Mouse (Mus musculus) kidney, embryonic 16.5 days (tissue): ENCODE results near the gene Yif1a. TPM values are rescaled to one million over a fixed set of nuclear protein-coding genes. Genes with fewer than 3 reads are reported as not detected.
A peak's percentile ranks its signal among the peaks of the same experiment; 100 is the strongest.

Source experiments
- ATAC-seq: fragments of 200-750 bp; cut with Nextera tagmentation; 2 replicates; pipeline ENCODE4 v1.8.0; 2017; ENCODE audit warnings: moderate TSS enrichment; ENCODE audit not compliant: low FRiP score, low TSS enrichment
- H3K27ac ChIP-seq: fragments of 300-500 bp; sonication (generic); 2 replicates; pipeline ENCODE4 v1.5.1; 2014; ENCODE audit warnings: low read length
- H3K27me3 ChIP-seq: fragments of 300-500 bp; sonication (generic); 2 replicates; pipeline ENCODE4 v1.6.1; 2014; ENCODE audit warnings: low read length, control low read depth, mixed read lengths; ENCODE audit not compliant: insufficient read depth
- H3K36me3 ChIP-seq: fragments of 300-500 bp; sonication (generic); 2 replicates; pipeline ENCODE4 v1.6.1; 2014; ENCODE audit warnings: low read length, control low read depth, mixed read lengths; ENCODE audit not compliant: insufficient read depth
- H3K4me1 ChIP-seq: fragments of 300-500 bp; sonication (generic); 2 replicates; pipeline ENCODE4 v1.6.1; 2014; ENCODE audit warnings: low read length, control low read depth, mixed read lengths; ENCODE audit not compliant: insufficient read depth
- H3K4me2 ChIP-seq: fragments of 300-500 bp; sonication (generic); replicated peaks from 2 replicates; pipeline ENCODE4 v1.6.1; 2014; ENCODE audit warnings: low read depth, low read length
- H3K4me3 ChIP-seq: fragments of 300-500 bp; sonication (generic); 2 replicates; pipeline ENCODE4 v1.5.1; 2014; ENCODE audit warnings: mild to moderate bottlenecking, low read length
- H3K9ac ChIP-seq: fragments of 300-500 bp; sonication (generic); replicated peaks from 2 replicates; pipeline ENCODE4 v1.6.1; 2014; ENCODE audit warnings: low read length
- H3K9me3 ChIP-seq: fragments of 300-500 bp; sonication (generic); 2 replicates; pipeline ENCODE4 v1.6.1; 2016; ENCODE audit warnings: low read length, control low read depth
- WGBS: fragments of 180-500 bp; shearing (Covaris S2); extraction: QIAGEN DNeasy Blood & Tissue Kit; methylation state at CpG from one replicate; pipeline ENCODE4 v1.1.7; 2014; 5-methylcytosine and 5-hydroxymethylcytosine counted together
- polyA plus RNA-seq: library from polyadenylated mRNA; unstranded; fragments of >200 nt; fragmentation: Nextera tagmentation; extraction: Ambion mirVana; gene quantifications from 2 replicates; pipeline ENCODE4 v1.2.1, GENCODE M21; 2015

Gene Yif1a
- polyA plus RNA-seq, 1 experiment from 2014 or later, result 122 TPM

DNA sequence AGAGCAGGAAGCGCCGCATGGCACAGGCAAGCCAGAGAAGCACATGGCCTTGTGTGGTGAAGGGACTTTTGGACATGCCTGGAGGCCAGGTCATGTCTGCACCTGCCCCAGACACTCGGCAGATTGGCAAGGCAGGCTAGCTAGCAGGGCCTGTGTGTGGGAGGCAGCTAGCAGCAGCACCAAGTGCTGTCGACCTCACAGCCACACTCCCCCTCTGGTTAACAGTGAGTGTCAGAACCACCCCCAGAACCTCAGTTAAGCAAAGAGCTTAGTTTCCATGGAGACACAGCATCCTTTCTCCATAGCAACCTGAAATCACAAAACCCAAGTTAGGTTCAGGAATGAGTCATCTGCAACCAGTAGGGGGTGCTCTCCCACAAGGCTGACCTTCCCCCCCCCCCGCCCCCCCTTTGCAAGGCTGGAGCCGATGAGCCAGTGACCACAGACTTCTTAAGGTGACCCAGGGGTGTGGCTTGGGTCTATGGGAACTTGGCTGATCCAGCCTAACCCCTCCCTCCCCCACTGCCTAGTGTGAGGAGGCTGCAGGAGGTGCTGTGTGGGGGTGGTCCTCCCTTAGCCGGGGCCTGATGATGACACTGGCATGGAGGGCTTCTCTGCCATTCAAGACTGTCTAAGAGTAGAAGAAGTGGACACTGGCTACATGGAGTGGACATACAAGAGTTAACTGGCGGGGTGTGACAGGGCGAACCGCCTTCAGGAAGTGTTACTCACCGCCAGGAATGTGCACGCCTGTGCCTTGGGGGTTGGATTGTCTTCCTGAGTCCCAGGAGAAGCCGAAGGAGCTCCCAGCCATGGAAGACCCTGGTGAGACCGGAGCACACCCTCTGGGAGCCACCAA lies 38.1 kb upstream of the Yif1a start, which contains the start of gene Rin1:
Rin1 (plus strand) TSS at position 435 of the 859 bp plus-strand sequence.
- Histone ChIP-seq H3K27ac (peak within 1 kb of the TSS; percentile 11; the same call in 1 of the 2 replicates), H3K36me3 (peaks cover 9% of the 10 kb centered on the region; the same call in 1 of the 2 replicates), H3K4me1 (peaks cover 31% of the 10 kb centered on the region), H3K4me2 (peak within 1 kb of the TSS; percentile 46), H3K9me3 (no peaks in the 10 kb centered on the region), H3K27me3 (peaks cover 7% of the 10 kb centered on the region; the same call in 1 of the 2 replicates), H3K9ac (peak within 1 kb of the TSS; percentile 51), H3K4me3 (peak within 1 kb of the TSS; percentile 43)
- peak; percentile 52 for ATAC-seq
- 14% methylated on average over 14 of the region's 14 CpGs for WGBS

DNA sequence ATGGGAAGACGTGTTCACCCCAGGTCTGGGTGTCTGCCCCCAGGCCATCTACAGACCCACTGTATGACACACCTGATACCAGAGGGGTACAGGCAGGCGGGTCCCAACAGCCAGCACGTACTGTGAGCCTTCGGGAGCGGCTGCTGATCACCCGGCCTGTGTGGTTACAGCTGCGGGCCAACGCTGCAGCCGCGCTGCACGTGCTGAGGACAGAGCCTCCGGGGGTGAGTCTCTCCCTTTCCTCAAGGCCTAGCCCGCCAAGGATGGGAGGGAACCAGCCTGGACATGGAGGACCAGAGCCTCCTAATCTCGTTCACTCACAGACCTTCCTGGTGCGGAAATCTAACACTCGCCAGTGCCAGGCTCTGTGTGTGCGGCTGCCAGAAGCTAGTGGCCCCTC lies 37.3 kb upstream of the Yif1a start:
- 9% methylated on average over 17 of the region's 17 CpGs for WGBS
- peak overlapping the region; percentile 46 for H3K4me2 ChIP-seq
- peaks cover 7% of the 10 kb centered on the region; the same call in 1 of the 2 replicates for H3K27me3 ChIP-seq
- peak overlapping the region; percentile 43 for H3K4me3 ChIP-seq
- H3K27ac ChIP-seq, result peak overlapping the region; percentile 11; the same call in 1 of the 2 replicates
- H3K9me3 ChIP-seq, result no peaks in the 10 kb centered on the region
- peaks cover 9% of the 10 kb centered on the region; the same call in 1 of the 2 replicates for H3K36me3 ChIP-seq
- peak; percentile 28 for ATAC-seq
- H3K4me1 ChIP-seq, result peaks cover 31% of the 10 kb centered on the region
- peak overlapping the region; percentile 51 for H3K9ac ChIP-seq

DNA sequence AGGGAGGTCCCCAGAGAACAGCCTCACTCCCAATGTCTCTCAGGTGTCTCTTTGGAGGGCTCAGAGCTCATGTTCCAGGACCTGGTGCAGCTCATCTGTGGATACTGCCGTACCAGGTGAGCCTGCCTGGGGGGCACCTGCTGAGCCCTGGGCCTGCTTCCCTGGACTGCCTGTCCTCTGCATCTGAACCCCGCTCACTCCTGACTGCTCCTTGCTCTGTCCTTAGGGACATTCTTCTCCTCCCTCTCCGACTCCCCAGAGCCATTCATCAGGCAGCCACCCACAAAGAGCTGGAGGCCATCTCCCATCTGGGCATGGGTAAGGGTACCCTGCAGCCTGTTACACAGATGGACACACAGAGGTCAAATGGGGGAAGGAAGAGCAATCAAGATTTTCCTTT lies 36.8 kb upstream of the Yif1a start:
- Histone ChIP-seq H3K4me1 (peaks cover 35% of the 10 kb centered on the region), H3K36me3 (peaks cover 9% of the 10 kb centered on the region; the same call in 1 of the 2 replicates), H3K27ac (peak overlapping the region; percentile 11; the same call in 1 of the 2 replicates), H3K4me2 (peak overlapping the region; percentile 46), H3K27me3 (peaks cover 7% of the 10 kb centered on the region; the same call in 1 of the 2 replicates), H3K4me3 (peak overlapping the region; percentile 43), H3K9ac (peak overlapping the region; percentile 51), H3K9me3 (no peaks in the 10 kb centered on the region)
- 44% methylated on average over 3 of the region's 3 CpGs for WGBS
- no peak for ATAC-seq

DNA sequence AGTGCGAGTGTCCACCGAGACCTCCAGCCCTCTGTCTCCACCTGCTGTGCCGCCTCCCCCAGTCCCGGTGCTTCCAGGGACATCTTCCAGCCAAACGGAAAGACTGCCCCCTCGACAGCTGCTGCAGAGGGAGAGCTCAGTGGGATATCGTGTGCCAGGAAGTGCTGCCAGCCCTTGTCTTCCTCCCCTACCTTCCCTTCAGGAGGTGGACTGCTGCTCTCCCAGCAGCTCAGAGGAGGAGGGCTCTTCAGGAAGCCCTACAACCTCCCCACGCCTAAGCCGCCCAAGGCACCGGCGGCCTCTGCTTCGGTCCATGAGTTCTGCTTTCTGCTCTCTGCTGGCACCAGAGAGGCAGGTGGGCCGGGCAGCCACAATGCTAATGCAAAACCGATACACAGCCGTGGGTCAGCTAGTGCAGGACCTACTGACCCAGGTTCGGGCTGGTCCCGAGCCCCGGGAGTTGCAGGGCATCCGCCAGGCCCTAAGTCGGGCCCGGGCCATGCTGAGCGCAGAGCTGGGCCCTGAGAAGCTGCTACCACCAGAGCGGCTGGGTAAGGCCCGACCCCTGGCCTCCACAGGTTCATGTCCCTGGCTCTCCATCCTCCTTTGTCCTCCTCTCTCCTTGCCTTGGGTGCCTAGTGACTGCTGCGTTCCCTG lies 36.0 kb upstream of the Yif1a start:
- H3K36me3 ChIP-seq, result peaks cover 7% of the 10 kb centered on the region; the same call in 1 of the 2 replicates
- H3K4me2 ChIP-seq, result peak overlapping the region; percentile 46
- no peak for ATAC-seq
- H3K9ac ChIP-seq, result no peak overlapping the region
- WGBS, result 23% methylated on average over 25 of the region's 25 CpGs
- peaks cover 7% of the 10 kb centered on the region; the same call in 1 of the 2 replicates for H3K27me3 ChIP-seq
- H3K27ac ChIP-seq, result no peak overlapping the region
- H3K4me3 ChIP-seq, result no peak overlapping the region
- no peaks in the 10 kb centered on the region for H3K9me3 ChIP-seq
- H3K4me1 ChIP-seq, result peaks cover 37% of the 10 kb centered on the region

DNA sequence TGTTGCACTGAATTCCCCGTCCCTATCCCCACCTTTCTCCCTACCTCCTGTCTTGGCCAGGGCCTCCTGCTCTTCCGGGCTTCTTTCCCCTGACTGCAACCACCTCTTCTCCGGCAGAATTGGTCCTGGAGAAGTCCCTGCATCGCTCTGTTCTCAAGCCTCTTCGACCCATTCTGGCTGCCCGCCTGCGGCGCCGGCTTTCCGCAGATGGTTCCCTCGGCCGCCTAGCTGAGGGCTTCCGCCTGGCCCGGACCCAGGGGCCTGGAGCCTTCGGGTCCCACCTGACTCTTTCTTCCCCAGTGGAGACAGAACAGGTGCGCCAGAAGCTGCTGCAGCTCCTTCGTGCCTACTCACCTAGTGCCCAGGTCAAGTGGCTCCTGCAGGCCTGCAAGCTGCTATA lies 35.5 kb upstream of the Yif1a start:
- no peak for ATAC-seq
- Histone ChIP-seq H3K4me2 (no peak overlapping the region), H3K27ac (no peak overlapping the region), H3K36me3 (peaks cover 4% of the 10 kb centered on the region; the same call in 1 of the 2 replicates), H3K4me3 (no peak overlapping the region), H3K9me3 (no peaks in the 10 kb centered on the region), H3K4me1 (peaks cover 39% of the 10 kb centered on the region), H3K27me3 (peaks cover 7% of the 10 kb centered on the region; the same call in 1 of the 2 replicates), H3K9ac (no peak overlapping the region)
- WGBS, result 67% methylated on average over 17 of the region's 17 CpGs

DNA sequence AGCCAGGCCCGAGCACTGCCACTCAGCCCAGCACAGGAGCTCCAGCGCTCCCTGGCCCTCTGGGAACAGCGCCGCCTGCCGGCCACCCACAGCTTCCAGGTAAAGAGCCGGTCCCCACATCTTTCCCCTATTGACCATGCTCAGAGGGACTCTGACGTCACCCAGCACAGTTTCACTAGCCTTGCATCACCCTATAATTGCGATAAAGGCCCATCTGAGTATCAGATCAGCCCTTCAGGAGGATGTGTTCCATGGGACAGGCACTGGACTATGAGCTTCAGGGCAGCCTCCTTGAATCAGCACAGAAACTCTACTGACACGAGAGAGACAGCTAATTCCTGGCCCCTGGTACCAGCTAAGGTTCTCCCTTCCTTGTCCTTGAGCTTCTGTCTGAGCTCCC lies 34.4 kb upstream of the Yif1a start:
- H3K36me3 ChIP-seq, result peaks cover 4% of the 10 kb centered on the region; the same call in 1 of the 2 replicates
- no peak overlapping the region for H3K9ac ChIP-seq
- no peak for ATAC-seq
- no peak overlapping the region for H3K4me2 ChIP-seq
- peaks cover 7% of the 10 kb centered on the region; the same call in 1 of the 2 replicates for H3K27me3 ChIP-seq
- WGBS, result 24% methylated on average over 9 of the region's 9 CpGs
- H3K27ac ChIP-seq, result no peak overlapping the region
- peaks cover 50% of the 10 kb centered on the region for H3K4me1 ChIP-seq
- no peak overlapping the region for H3K4me3 ChIP-seq
- no peaks in the 10 kb centered on the region for H3K9me3 ChIP-seq

DNA sequence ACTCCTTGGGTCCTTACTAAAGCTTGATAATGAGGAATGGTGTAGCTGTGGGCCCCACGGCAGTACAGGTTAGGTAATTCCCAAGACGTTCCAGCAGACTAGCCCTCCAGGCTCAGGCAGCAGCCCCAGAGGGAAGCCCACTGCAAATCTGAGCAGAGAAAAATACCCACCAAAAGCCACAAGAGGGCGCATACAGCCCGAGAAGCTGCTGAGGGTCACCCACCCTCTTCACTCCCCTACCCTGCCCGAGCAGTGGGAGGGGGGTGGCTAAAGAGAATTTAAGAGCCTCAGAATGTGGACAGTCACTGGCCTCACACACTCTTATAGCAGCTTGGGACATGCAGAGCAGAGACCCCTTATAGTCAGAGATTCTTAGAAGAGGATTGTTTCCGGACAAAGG lies 32.1 kb upstream of the Yif1a start:
- Histone ChIP-seq H3K9me3 (no peaks in the 10 kb centered on the region), H3K36me3 (no peaks in the 10 kb centered on the region), H3K4me1 (peaks cover 55% of the 10 kb centered on the region), H3K27me3 (peaks cover 7% of the 10 kb centered on the region; the same call in 1 of the 2 replicates), H3K27ac (no peak overlapping the region), H3K4me3 (peak overlapping the region; percentile 12; the same call in 1 of the 2 replicates), H3K4me2 (no peak overlapping the region), H3K9ac (no peak overlapping the region; the same call in 1 of the 2 replicates)
- peak; percentile 46; the same call in 1 of the 2 replicates for ATAC-seq
- WGBS, result 10% methylated on average over 6 of the region's 6 CpGs

DNA sequence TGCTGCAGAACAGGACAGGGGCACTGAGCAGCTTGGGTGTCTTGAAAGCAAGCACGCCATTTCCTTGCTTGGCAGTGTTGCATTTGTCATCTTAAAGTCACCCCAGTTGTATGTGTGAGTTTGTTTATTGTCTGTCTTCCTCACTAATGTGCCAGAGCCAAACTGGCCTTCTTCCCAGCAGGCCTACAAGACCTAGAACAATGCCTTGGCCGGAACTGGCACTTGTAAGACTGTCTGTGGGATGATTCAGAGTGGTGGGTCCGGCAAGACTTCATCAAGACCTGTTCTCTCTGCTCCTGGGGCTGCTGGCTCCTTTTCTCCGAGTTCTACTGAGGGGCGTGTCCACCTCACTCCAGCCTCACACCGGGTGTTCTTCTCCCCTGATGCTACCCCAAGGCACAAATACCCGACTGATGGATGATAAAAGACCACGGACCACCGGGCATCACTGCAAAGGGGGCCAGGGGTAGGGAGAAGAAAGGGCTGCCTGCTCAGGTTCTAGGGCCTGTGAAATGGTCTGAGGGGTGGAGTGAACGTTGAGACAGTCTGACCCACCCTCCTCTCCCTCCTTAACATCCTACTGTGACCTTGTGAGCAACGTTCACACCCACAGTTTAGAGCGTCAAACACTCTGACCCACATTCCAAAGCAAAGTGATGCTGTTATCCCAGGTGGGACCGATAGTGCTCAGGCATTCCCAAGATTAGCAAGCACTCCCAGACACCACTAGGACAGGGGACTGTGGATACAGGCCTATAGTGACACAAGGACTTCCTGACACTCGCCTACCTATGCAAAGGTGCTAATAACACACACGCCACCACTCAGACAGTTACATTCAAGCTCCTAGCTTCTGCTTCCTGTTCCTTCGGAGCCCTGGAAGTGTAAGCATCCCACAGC lies 30.2 kb upstream of the Yif1a start:
- Histone ChIP-seq H3K4me1 (peaks cover 44% of the 10 kb centered on the region), H3K4me3 (no peak overlapping the region), H3K9ac (no peak overlapping the region), H3K9me3 (no peaks in the 10 kb centered on the region), H3K27ac (peak overlapping the region; percentile 83), H3K4me2 (no peak overlapping the region), H3K27me3 (peaks cover 3% of the 10 kb centered on the region; the same call in 1 of the 2 replicates), H3K36me3 (no peaks in the 10 kb centered on the region)
- no peak for ATAC-seq
- WGBS, result 22% methylated on average over 16 of the region's 16 CpGs
